In the genomic region with DNA sequence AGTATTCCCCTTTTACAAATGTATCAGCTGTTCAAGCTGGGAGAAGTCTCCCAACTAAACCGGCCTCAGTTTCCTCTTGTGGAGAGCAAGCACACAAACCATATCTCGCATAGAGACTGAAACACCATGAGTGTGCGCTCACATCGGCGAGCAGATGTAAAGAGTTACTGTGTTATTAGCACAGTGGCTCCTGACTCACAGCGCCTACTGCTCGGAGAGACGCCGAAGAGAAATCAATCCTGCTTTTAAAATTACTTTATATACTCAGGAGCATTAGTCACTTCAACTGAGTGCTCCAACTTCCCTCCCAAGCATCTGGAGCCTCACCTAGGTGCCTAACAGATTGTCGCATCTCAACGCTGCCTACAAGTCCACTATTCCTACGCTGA, we compare ENCODE assay signal across 8 mouse cellular contexts. TPM values are rescaled to one million over a fixed set of nuclear protein-coding genes. Genes with fewer than 3 reads are reported as not detected.
DNase-seq lines count a peak whose midpoint lies in the region; ATAC-seq lines count a peak whose summit lies in the region.

No protein-coding gene starts in this region.

- WGBS in embryonic facial prominence, embryonic 13.5 days: 25% methylated on average over 12 of the region's 12 CpGs
- 23% methylated on average over 12 of the region's 12 CpGs for WGBS in hindbrain, embryonic 14.5 days
- WGBS in midbrain, embryonic 16.5 days: 25% methylated on average over 12 of the region's 12 CpGs

- ATAC-seq in embryonic facial prominence, embryonic 13.5 days (ENCODE audit: insufficient number of reproducible peaks, insufficient read depth, low FRiP score, low TSS enrichment, low read depth): no peak
- peak; percentile 41; the same call in 1 of the 2 replicates for ATAC-seq in hindbrain, embryonic 14.5 days (ENCODE audit: low FRiP score)
- ATAC-seq in midbrain, embryonic 16.5 days: peak; percentile 34; the same call in 1 of the 2 replicates

- H3K9me3 ChIP-seq in embryonic facial prominence, embryonic 13.5 days: peaks cover 4% of the 10 kb centered on the region; the same call in 1 of the 2 replicates
- 0 out of 2 replicates have a peak, but pooled peaks cover 5% of the 10 kb centered on the region for H3K9me3 ChIP-seq in hindbrain, embryonic 14.5 days (ENCODE audit: control insufficient read depth, low read length)
- H3K9me3 ChIP-seq in midbrain, embryonic 16.5 days (replicated peaks; ENCODE audit: control insufficient read depth, low read length, poor library complexity, severe bottlenecking): no peaks in the 10 kb centered on the region

- peak; percentile 25 to 37 for DNase-seq in left cerebral cortex, adult 8-10 months (ENCODE audit: low spot score in 2 of 2)
- no peak for DNase-seq in left cerebral cortex, postnatal 10 days (ENCODE audit: extremely low spot score in 1 of 2, low spot score in 2 of 2)
- peak; percentile 28 for DNase-seq in hindbrain, embryonic 14.5 days (ENCODE audit: low spot score)
- no peak for DNase-seq in gastrocnemius, postnatal 10 days
- no peak for DNase-seq in adrenal gland, adult 18-20 months (ENCODE audit: low spot score in 2 of 2)
- DNase-seq in urinary bladder, adult 2 months (ENCODE audit: low spot score): no peak

- H3K27ac ChIP-seq in embryonic facial prominence, embryonic 13.5 days: 0 out of 2 replicates have a peak overlapping the region, but pooled peaks have one; percentile 48
- H3K27ac ChIP-seq in hindbrain, embryonic 14.5 days: peak overlapping the region; percentile 71
- peak overlapping the region; percentile 55; the same call in 1 of the 2 replicates for H3K27ac ChIP-seq in midbrain, embryonic 16.5 days (ENCODE audit: low read length)

- peak overlapping the region; percentile 78 for H3K9ac ChIP-seq in embryonic facial prominence, embryonic 13.5 days
- H3K9ac ChIP-seq in hindbrain, embryonic 14.5 days: peak overlapping the region; percentile 77
- peak overlapping the region; percentile 81 for H3K9ac ChIP-seq in midbrain, embryonic 16.5 days (ENCODE audit: low read depth, low read length)

- H3K36me3 ChIP-seq in embryonic facial prominence, embryonic 13.5 days: no peaks in the 10 kb centered on the region
- no peaks in the 10 kb centered on the region for H3K36me3 ChIP-seq in hindbrain, embryonic 14.5 days (replicated peaks; ENCODE audit: control insufficient read depth, insufficient read depth)
- no peaks in the 10 kb centered on the region for H3K36me3 ChIP-seq in midbrain, embryonic 16.5 days (ENCODE audit: control insufficient read depth, insufficient read depth, low read length)

- peaks cover 14% of the 10 kb centered on the region for H3K4me1 ChIP-seq in embryonic facial prominence, embryonic 13.5 days
- peaks cover 10% of the 10 kb centered on the region for H3K4me1 ChIP-seq in hindbrain, embryonic 14.5 days (replicated peaks; ENCODE audit: control insufficient read depth, insufficient read depth, low read length)
- peaks cover 11% of the 10 kb centered on the region for H3K4me1 ChIP-seq in midbrain, embryonic 16.5 days (ENCODE audit: control insufficient read depth, insufficient read depth, low read length)

- peak overlapping the region; percentile 93 for H3K4me2 ChIP-seq in embryonic facial prominence, embryonic 13.5 days
- peak overlapping the region; percentile 74 for H3K4me2 ChIP-seq in hindbrain, embryonic 14.5 days (replicated peaks)
- H3K4me2 ChIP-seq in midbrain, embryonic 16.5 days (ENCODE audit: low read length): peak overlapping the region; percentile 63

- peaks cover 52% of the 10 kb centered on the region for H3K27me3 ChIP-seq in embryonic facial prominence, embryonic 13.5 days
- no peaks in the 10 kb centered on the region for H3K27me3 ChIP-seq in hindbrain, embryonic 14.5 days (ENCODE audit: control insufficient read depth, insufficient read depth, low read length)
- H3K27me3 ChIP-seq in midbrain, embryonic 16.5 days (ENCODE audit: control insufficient read depth, insufficient read depth, low read depth, low read length): no peaks in the 10 kb centered on the region

- peak overlapping the region; percentile 67 for H3K4me3 ChIP-seq in embryonic facial prominence, embryonic 13.5 days
- peak overlapping the region; percentile 75 for H3K4me3 ChIP-seq in hindbrain, embryonic 14.5 days (replicated peaks; ENCODE audit: low read length)
- peak overlapping the region; percentile 76 for H3K4me3 ChIP-seq in midbrain, embryonic 16.5 days (ENCODE audit: low read depth, low read length)

- intact Hi-C loops in left cerebral cortex, postnatal 10 days (cut with DNase I): loop anchor here (5.0 kb wide), 1 partner anchor 64 kb away; no protein-coding TSS in a partner anchor

RNA-seq across cellular contexts. Expression of gene Homer2, which starts 1.3 kb away (rescaled TPM):
- total RNA-seq in left cerebral cortex, adult 8-10 months (2022): 10 to 100 TPM; 52.0 to 72.2 (median 56.2) TPM
- 10 to 100 TPM; 68.1 to 71.6 TPM for total RNA-seq in left cerebral cortex, postnatal 10 days (2021)
- polyA plus RNA-seq in embryonic facial prominence, embryonic 13.5 days (2015; fragmentation: Nextera tagmentation; extraction: Ambion mirVana): 16.4 and 24.0 TPM in 2 replicates
- 25.7 and 27.8 TPM in 2 replicates for polyA plus RNA-seq in hindbrain, embryonic 14.5 days (2014; fragmentation: Nextera tagmentation; extraction: Ambion mirVana)
- 16.3 and 20.1 TPM in 2 replicates for polyA plus RNA-seq in midbrain, embryonic 16.5 days (2015; fragmentation: Nextera tagmentation; extraction: Ambion mirVana)
- 10 to 100 TPM; 26.1 to 26.3 TPM for total RNA-seq in gastrocnemius, postnatal 10 days (2021)
- 1 to 10 TPM; 1.7 to 4.9 TPM for total RNA-seq in adrenal gland, adult 18-20 months (2021)
- polyA plus RNA-seq in urinary bladder, adult 2 months (2012; rRNA removed): 25.4 and 29.3 TPM in 2 replicates

RNA-seq across cellular contexts. Expression of gene Ramac, which starts 56.7 kb away (rescaled TPM):
- 10 to 100 TPM; 78.2 to 89.6 (median 84.4) TPM for total RNA-seq in left cerebral cortex, adult 8-10 months (2022)
- 10 to 100 TPM; 67.2 to 71.9 TPM for total RNA-seq in left cerebral cortex, postnatal 10 days (2021)
- 120 and 141 TPM in 2 replicates for polyA plus RNA-seq in embryonic facial prominence, embryonic 13.5 days (2015; fragmentation: Nextera tagmentation; extraction: Ambion mirVana)
- polyA plus RNA-seq in hindbrain, embryonic 14.5 days (2014; fragmentation: Nextera tagmentation; extraction: Ambion mirVana): 127 and 137 TPM in 2 replicates
- polyA plus RNA-seq in midbrain, embryonic 16.5 days (2015; fragmentation: Nextera tagmentation; extraction: Ambion mirVana): 165 and 169 TPM in 2 replicates
- 10 to 100 TPM; 26.7 to 27.9 TPM for total RNA-seq in gastrocnemius, postnatal 10 days (2021)
- total RNA-seq in adrenal gland, adult 18-20 months (2021): 10 to 100 TPM; 34.7 to 44.7 TPM
- polyA plus RNA-seq in urinary bladder, adult 2 months (2012; rRNA removed): 73.3 and 76.1 TPM in 2 replicates

Comparison
In these comparisons a context has a peak if more than half of its experiments do, and no peak if none do; other contexts are left out.
1. DNase-seq: peak in left cerebral cortex, adult 8-10 months (2 of 2) and hindbrain, embryonic 14.5 days (single experiment); none in left cerebral cortex, postnatal 10 days (0 of 2), gastrocnemius, postnatal 10 days (single experiment), adrenal gland, adult 18-20 months (0 of 2) and urinary bladder, adult 2 months (single experiment).
2. RNA of gene Homer2, which starts 1.3 kb away (total RNA-seq): 68.1 to 71.6 TPM in left cerebral cortex, postnatal 10 days, 52.0 to 72.2 TPM in left cerebral cortex, adult 8-10 months and 26.1 to 26.3 TPM in gastrocnemius, postnatal 10 days; 1.7 to 4.9 TPM in adrenal gland, adult 18-20 months; every median in the first group is over 4 times any median in the second.
3. Peak in every context shown above with its lines, with median percentiles within 50 percentile points of each other: H3K27ac ChIP-seq, H3K4me2 ChIP-seq, H3K4me3 ChIP-seq and H3K9ac ChIP-seq.